Mouse (Mus musculus) kidney, adult 2 months (tissue): ENCODE results near the gene Ube2k.

ENCODE experiments used
- CTCF ChIP-seq: fragments of 200-500 bp; conservative IDR thresholded peaks from 2 replicates; pipeline ENCODE4 v1.5.1; 2011; ENCODE audit warnings: low read depth, mild to moderate bottlenecking, control low read depth, low read length, moderate library complexity, mixed read lengths; ENCODE audit not compliant: insufficient read depth, insufficient read length
- POLR2A ChIP-seq: fragments of 200-500 bp; IDR thresholded peaks from one replicate; pipeline ENCODE4 v1.6.1; 2011; ENCODE audit warnings: low read depth, low read length, control low read depth

GRCm38 (mm10) chr5:65521803-65522202 is 15.2 kb upstream of the Ube2k start:
- TF ChIP-seq POLR2A = no peak
- peak; percentile 19; the same call in 1 of the 2 replicates for TF ChIP-seq CTCF
